Mouse (Mus musculus) adrenal gland, adult 18-20 months (tissue): Measurements from ENCODE around the gene Rab11fip3. TPM values are rescaled to one million over a fixed set of nuclear protein-coding genes. Genes with fewer than 3 reads are reported as not detected.
"Not testable (repeated sequence)": the region's sequence is repeated elsewhere in the genome, so short reads cannot be mapped to it uniquely, and the experiment has no call there.

ENCODE experiments used
- DNase-seq, 2 experiments: peaks; one replicate each; pipeline ENCODE4 v3.0.0; 2021 to 2022; ENCODE audit warnings: low spot score in 2 of 2
- long read RNA-seq, 2 experiments: library from polyadenylated mRNA; stranded (forward); transcript quantifications; one replicate each; pipeline ENCODE4 v2.0.0; 2021
- total RNA-seq, 2 experiments: library from RNA; stranded (reverse); gene quantifications; 1 replicate in 1 of 2; 2 replicates in 1 of 2; pipeline ENCODE4 v1.2.3; 2021

Rab11fip3 gene
- 10 to 100 TPM; 22.6 to 24.6 TPM for total RNA-seq
- long read RNA-seq, experiment 1, full-length matches to known transcripts = 16 of 21 reads
- long read RNA-seq, experiment 1, partial matches to known transcripts = 2 of 21 reads
- long read RNA-seq, experiment 1, other reads (novel, unspliced or antisense) = 3 of 21 reads
- long read RNA-seq, experiment 2, full-length matches to known transcripts = 30 of 48 reads
- long read RNA-seq, experiment 2, partial matches to known transcripts = 8 of 48 reads
- long read RNA-seq, experiment 2, other reads (novel, unspliced or antisense) = 10 of 48 reads

DNA sequence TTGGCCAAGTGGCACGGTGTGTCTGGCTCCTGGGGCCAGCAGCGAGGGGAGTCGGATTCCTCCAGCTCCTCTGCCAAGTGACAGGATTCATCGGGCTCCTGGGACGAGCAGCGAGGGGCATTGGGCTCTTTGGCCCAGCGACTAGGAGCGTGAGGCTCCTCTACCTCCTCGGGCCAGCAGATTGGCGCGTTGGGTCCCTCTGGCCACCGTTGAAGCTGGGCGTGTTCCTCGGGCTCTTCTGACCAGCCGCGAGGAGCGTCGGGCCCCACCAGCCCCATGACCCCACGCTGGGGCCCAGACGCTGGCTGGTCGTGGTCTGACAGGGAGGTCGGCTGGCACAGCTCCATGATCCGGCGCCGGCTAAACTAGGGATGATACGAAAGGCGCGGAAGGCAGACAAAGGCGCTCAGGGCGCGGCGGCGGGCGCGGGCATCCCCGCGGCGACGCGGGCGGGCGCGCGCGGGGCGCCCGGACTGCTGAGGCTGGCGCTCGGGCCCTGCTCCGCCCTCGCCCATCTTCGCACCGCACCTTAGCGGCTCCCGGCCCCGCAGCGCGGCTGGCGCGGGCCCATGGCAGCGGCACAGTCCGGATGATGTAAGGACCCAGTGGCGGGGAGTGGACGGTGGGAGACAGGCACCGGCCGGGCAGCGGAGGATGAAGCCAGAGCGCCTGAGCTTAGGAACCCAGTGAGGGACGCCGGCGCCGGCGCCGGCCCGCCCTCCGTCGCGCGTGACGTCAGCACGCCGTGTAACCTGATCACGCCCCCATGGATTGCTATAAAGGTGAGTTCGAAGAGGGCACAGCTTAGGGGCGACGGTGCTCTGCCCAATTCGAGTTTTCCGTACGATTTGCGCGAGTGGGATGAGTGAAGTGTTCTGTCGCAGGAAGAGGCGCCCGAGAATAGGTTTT, at the start of gene Rab11fip3:
Rab11fip3 (minus strand) TSS at position 725 of the 909 bp plus-strand sequence.
- DNase-seq = peak; percentile 76

DNA sequence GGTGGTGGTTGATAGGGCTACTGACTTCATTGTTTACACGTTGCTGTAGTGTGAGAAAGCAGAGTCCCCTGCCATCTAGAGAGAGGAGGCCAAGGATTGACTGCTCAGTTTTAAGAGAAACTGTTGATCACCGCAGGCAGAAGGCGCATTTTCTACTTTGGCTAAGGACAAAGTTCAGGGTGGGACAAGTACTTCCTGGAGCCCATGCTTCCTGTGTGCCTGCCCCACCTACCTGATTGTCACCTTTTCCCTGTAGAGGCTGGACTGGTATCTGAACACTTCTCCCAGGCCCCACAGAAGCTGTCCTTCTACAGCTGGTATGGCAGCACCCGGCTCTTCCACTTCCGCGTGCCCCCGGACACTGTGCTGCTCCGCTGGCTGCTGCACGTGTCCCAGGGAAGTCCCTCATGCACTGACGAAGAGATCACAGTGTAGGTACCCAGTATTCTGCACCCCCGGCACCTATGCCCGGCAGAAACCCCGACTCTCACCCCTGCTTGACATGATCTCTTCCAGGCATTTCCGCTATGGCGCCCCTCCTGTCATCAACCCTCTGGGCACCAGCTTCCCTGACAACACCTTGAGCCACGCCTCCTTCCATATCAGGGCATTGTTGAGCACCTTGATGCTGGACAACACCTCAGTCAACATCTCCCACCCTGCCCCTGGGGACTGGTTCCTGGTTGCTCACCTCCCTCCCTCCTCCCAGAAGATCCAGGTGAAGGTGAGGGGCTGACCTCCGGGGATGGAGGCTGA, 47.3 kb upstream of the Rab11fip3 start:
- no peak for DNase-seq

DNA sequence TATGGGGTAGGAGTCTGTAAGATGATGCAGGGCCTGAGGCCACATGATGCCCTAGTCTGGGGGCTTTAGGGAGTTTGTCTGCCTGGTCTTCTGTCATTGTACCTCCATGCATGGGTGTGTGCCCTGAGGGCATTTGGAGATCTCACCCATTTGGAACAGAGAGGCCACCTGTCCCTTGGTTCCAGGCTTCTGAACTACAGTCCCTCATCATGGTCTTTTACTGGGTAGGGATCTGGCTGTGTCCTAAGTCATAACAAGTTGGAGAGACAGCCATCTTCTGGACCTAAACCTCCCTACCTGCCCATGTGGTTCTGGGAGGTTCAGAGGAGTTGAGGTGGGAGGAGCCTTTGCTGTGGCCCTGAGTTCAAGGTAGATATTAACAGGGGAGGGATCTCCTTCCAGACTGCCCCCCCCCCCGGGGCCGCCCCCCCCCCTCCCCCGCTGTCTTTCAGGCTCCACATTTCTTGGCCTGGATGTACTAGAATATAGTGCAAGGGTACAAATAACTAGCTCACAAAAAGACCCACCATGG, 46.7 kb upstream of the Rab11fip3 start:
- no peak for DNase-seq

DNA sequence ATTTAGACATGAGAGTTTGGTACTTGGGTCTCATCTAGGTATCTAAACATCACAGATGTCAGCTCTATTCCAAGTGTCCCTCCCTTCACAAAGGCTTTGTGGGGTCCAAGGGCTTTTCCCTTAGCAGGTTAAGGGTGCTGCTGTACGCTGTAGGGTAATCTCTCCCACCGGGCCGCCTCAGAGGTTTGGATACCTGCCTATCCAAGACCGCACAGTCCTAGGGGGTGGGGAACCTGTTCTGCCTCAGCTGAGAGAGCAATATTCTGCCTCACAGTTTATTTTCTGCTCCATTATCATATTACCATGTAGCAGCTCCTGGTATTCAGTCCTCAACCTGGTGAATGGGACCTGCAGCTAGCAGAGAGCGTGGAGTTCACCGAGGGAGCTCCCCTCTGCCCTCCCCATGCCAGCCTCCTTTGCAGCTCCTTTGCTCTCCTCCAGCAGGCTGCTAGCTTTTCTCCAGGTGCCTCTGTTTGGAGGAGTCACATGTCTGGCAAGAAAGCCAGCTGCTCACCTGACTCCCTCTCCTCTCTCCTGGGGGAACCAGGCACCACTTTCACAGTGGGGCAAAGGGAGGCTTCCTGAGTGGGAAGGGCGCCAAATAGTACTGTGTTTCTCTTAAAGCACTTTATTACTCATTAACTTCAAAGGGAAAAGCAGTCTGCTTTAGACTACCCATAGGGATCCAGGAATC, 46.0 kb upstream of the Rab11fip3 start:
- no peak for DNase-seq

DNA sequence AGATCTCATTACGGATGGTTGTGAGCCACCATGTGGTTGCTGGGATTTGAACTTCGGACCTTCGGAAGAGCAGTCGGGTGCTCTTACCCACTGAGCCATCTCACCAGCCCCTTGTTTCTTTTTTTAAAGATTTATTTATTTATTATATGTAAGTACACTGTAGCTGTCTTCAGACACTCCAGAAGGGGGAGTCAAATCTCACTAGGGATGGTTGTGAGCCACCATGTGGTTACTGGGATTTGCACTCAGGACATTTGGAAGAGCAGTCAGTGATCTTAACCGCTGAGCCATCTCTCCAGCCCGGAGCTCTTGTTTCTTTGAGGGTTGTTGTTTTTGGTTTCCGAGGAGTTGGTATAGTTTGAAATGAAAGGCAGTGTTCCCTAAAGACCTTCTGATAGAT, 45.1 kb upstream of the Rab11fip3 start:
- not testable (repeated sequence) for DNase-seq

GRCm38 (mm10) chr17:26114061-26114460, 44.7 kb upstream of the Rab11fip3 start:
- no peak for DNase-seq

GRCm38 (mm10) chr17:26113181-26113948, 44.0 kb upstream of the Rab11fip3 start, which contains the start of gene Tmem8:
TSS of gene Tmem8 (plus strand) at chr17:26113299.
- peak; percentile 69 to 71 for DNase-seq

DNA sequence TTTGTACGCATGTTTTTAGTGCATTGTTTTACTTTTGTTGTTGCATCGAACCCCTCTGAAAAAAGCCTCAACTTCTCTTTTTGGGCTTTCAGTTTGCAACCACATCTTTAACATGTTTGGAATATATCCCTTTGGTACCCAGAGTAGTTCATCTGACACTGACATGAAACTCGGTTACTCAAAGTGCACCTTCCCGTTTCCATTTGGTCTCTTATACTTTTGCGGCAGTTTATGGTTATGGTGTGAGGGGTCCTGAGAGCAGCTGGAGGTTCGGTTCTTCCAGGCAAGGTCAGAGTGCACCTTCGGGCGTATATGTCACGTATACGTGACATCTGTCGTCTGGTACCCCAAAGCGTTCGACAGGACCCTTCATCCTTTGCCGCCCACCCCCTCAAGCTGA, 43.4 kb upstream of the Rab11fip3 start:
- no peak for DNase-seq

- no peak for DNase-seq
These were observed 42.4 kb upstream of the Rab11fip3 start for GRCm38 (mm10) chr17:26111722-26112121.

- DNase-seq = no peak
These were observed 41.7 kb upstream of the Rab11fip3 start for GRCm38 (mm10) chr17:26111024-26111423.

- no peak for DNase-seq
These were observed 40.8 kb upstream of the Rab11fip3 start for GRCm38 (mm10) chr17:26110156-26110555.

DNA sequence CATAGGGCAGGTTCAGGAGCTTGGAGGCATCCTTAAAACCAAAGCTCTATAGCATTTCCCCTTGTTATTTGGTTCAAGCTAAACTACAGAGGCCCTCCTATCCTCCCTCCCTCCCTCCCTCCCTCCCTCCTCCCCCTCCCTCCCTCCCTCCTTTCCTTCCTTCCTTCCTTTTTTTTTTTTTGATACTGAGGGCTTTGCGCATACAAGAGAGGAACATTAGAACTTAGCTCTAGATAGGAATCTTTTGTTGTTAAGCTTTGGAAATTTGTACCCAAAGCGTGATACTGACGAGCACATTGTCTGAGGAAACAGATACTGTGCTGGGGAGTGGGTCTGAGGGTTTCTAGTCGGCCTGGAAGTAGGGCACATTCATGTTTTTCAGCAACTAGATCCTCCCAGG, 36.3 kb upstream of the Rab11fip3 start:
- DNase-seq = no peak

DNA sequence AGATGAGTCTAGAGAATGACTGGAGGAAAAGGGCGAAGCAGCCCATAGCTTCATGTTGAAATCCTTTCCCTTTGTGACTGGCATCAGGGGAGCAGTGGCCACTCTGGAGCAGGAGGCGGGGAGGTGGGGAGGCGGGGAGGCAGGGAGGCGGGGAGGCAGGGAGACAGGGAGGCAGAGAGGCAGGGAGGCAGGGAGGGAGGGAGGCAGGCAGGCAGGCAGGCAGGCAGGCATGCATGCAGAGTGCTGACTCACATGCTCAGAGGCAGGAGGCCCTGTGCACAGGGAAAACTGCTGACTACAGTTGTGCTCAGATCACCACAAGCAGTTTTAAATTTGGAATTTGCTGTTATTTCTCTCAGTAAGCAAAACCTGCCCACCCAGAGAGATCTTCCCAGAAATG, 32.1 kb upstream of the Rab11fip3 start:
- no peak for DNase-seq

DNA sequence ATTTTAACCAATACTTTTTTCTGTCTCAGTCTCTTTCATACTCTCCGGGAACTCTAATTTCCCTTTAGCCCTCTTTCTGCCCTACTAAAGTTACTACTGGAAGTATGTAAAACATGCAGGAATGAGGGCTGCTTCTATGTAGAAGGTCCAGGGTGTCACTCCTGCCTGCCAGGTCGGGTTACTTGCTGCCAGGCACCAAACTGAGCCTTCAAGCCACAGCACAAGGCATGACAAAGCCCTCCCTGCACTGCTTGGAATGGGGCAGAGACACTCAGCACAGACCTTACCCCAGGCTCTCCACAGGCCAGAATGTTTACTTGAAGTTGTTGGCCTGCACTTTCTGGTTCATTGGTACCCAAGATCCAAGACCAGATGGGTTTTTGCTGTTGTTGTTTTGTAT, 30.8 kb upstream of the Rab11fip3 start:
- DNase-seq = no peak

GRCm38 (mm10) chr17:26099316-26099715, 30.0 kb upstream of the Rab11fip3 start:
- DNase-seq = not testable (repeated sequence)

- DNase-seq = no peak
These were observed 29.1 kb upstream of the Rab11fip3 start for GRCm38 (mm10) chr17:26098461-26098860.

DNA sequence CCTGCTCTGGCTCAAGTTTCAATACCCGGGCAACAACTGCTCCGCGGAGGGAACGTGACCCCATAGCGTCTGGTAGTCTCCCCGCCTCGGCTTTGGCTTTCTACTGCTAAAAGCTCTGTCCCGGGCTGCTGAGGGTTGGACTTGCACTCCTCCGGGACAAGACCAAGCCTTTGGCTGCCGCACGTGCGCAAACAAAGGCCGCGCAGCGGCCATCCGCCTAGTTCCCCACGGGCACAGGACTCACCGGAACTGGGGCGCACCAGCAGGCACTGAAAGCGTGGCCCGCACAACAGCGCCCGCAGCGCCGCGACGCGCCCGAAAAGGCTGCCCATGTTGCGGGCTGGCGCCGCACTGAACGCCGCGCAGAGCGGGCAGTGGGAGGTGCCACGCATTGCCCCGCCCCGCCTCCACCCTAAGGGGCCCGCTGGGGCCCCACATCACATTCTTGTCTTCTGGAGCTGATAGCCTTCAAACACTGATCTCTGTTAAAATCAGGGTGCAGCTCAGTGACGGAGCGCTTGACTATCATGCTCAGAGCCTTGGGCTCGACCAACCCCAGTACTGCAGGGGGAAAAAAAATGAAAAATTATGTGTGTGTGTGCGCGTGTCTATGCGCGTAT, 25.9 kb upstream of the Rab11fip3 start, which contains the start of gene Nme4:
Nme4 (minus strand) TSS at position 482 of the 620 bp plus-strand sequence.
- peak; percentile 52 to 63 for DNase-seq

- DNase-seq = no peak
These were observed 25.3 kb upstream of the Rab11fip3 start for GRCm38 (mm10) chr17:26094531-26095110.
